Mouse (Mus musculus): ENCODE data around the gene Bpifc.
"Not testable (repeated sequence)": the region's sequence is repeated elsewhere in the genome, so short reads cannot be mapped to it uniquely, and the experiment has no call there.

Gene Bpifc

DNA sequence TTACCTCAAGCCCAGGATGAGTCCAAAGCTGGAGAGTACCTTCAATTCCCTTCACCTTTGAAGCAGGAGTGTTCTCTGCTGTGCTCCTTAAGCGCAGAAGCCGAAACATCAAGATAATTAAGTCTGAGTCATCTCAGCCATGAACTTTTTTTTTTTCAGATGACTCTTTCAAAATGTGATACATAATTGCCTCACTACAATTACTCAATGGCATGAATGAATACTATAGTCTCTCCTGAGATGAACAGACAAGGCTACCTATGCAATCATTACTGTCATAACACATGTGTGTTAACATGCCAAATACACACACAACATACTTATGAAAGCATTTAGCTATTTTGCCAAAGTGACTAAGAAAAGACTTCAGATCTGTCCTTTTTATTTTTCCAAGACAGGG is at the start of gene Bpifc:
TSS of gene Bpifc (minus strand) at position 115 of the 400 bp plus-strand sequence.
- no peak for DNase-seq (ENCODE audit: low spot score in 2 of 2)

DNA sequence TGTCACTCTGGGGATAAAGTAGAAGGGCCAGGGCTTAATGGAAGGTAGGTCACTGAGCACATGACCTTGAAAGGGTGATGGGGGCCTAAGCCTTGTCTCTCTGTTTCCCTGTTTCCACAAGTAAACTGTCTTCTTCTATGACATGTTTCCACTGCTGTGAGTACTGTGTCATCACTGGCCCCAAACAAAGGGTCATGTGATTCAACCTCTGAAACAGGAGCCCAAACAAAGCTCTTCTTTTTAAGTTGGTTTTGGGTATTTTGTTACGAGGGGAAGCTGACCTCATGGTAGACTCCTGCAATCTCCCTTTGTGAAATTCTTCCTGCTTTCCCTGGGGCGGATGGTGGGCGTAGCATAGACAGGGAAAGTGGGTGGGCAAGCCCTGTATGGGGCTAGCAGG is 48.6 kb upstream of the Bpifc start:
- DNase-seq (ENCODE audit: low spot score in 2 of 2) = no peak

- DNase-seq (ENCODE audit: low spot score in 2 of 2) = no peak
Measured at GRCm38 (mm10) chr10:86057712-86058111, 46.0 kb upstream of the Bpifc start.

- DNase-seq (ENCODE audit: low spot score in 2 of 2) = no peak
Measured at GRCm38 (mm10) chr10:86057286-86057685, 45.6 kb upstream of the Bpifc start.

- no peak for DNase-seq (ENCODE audit: low spot score in 2 of 2)
Measured at GRCm38 (mm10) chr10:86056297-86056903, 44.7 kb upstream of the Bpifc start.

- DNase-seq (ENCODE audit: low spot score in 2 of 2) = no peak
Measured at GRCm38 (mm10) chr10:86052818-86053522, 41.3 kb upstream of the Bpifc start.

DNA sequence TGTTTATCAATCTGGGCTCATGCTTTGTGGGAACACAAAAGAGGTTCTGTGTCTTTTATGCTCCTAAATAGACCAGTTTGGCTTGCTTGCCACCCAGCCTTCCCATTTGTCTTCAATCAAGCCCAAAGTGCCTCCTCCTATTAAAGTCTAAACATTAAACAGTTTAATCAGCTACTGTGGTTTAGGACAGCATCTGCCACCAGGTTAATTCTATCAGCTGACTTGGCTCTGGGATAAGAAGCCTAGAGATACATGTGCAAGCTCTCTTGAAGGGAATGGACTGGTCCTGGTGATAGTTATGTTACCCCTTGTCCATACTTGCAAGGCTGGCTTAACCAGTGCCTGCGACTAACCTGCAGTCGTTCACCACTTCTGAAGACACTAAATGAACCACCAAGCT is 38.8 kb upstream of the Bpifc start:
- DNase-seq (ENCODE audit: low spot score in 2 of 2) = no peak

DNA sequence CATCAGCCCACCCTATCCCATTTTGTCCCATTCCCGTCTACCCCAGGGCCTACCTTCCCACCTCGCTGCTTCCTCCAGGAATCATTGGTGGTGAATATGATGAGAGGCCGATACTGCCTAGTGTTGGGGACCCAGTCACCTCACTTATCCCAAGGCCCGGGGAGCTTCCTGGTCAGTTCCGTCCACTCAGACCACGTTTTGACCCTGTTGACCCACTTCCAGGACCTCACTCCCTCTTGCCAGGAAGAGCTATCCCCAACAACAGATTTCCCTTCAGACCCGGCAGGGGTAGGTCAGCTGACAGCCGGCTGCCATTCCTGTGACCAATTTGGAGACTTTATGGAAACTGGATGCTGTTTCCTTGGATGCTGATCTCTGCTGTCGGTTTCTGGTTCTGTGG is 36.1 kb upstream of the Bpifc start:
- DNase-seq (ENCODE audit: low spot score in 2 of 2) = no peak

- DNase-seq (ENCODE audit: low spot score in 2 of 2) = no peak
Measured at GRCm38 (mm10) chr10:86046371-86046770, 34.7 kb upstream of the Bpifc start.

DNA sequence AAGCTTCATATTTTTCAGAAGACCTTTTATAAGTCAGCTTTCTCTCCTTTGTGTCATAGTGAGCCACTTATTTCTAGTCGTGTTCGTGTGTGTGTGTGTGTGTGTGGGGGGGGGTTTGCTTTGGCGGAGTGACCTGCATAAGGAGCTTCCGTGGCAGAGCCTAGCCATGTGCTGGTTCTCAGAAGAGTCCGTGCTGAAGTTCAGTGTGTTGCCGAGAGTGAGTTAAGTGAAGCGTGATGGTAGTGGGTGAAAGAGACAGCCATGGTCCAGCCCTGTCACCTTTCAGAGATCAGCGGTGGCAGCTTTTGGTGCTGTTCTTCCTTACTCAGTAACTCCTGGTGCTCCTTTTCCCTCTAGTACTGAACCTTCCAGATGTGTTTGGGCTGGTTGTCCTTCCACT is 32.4 kb upstream of the Bpifc start:
- no peak for DNase-seq (ENCODE audit: low spot score in 2 of 2)

GRCm38 (mm10) chr10:86043651-86044050 is 32.0 kb upstream of the Bpifc start:
- DNase-seq (ENCODE audit: low spot score in 2 of 2) = no peak

DNA sequence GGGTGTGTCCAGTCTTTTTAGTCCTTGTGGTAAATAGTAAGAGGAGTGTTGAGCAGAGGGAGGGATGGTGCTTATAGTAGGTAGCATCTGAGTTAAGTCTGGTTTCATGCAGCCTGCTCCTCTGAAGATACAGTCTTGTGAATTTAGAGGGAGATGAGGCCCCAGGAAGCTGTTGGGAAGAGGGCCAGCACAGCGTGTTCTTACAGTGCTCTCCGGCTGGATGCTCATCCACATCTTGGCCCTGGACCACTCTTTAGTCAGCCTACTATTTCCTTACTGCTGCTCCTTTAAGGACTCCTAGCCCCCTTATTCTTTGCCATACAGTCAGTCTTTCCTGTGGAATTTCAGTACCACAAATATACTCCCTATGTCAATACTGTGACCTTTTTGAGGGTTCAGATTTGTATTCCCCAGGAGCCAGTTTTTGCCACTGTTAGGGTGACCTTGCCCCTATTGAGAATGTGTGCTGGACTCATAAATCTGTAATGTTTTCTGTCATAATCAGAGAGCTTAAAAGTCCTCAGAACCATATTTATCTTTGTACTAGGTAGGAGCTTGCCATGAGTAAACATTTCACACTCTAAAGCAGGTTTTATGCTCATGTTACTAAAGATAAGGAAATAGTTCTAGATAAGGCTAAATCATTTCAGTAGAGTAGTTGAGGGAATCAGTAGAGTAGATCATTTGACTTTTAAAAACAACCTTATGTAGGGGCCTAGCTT is 22.5 kb upstream of the Bpifc start:
- DNase-seq (ENCODE audit: low spot score in 2 of 2) = no peak

GRCm38 (mm10) chr10:86032517-86032916 is 20.8 kb upstream of the Bpifc start:
- no peak for DNase-seq (ENCODE audit: low spot score in 2 of 2)

GRCm38 (mm10) chr10:86030743-86031142 is 19.0 kb upstream of the Bpifc start:
- no peak for DNase-seq (ENCODE audit: low spot score in 2 of 2)

DNA sequence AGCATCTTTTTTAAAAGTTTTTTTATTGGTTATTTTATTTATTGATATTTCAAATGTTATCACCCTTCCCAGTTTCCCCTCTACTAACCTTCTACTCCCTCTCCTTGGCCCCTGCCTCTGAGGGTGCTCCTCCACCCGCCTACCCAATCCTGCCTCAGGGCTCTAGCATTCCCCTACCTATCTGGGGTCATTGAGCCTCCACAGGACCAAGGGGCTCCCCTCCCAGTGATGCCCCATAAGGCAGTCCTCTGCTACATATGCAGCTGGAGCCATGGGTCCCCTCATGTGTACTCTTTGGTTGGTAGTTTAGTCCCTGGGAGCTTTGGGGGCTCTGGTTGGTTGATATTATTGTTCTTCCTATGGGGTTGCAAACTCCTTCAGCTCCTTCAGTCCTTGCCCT is 15.1 kb upstream of the Bpifc start:
- DNase-seq (ENCODE audit: low spot score in 2 of 2) = not testable (repeated sequence)

- no peak for DNase-seq (ENCODE audit: low spot score in 2 of 2)
Measured at GRCm38 (mm10) chr10:86026354-86026753, 14.7 kb upstream of the Bpifc start.

GRCm38 (mm10) chr10:86025906-86026305 is 14.2 kb upstream of the Bpifc start:
- DNase-seq (ENCODE audit: low spot score in 2 of 2) = no peak

- DNase-seq (ENCODE audit: low spot score in 2 of 2) = no peak
Measured at GRCm38 (mm10) chr10:86023149-86023548, 11.5 kb upstream of the Bpifc start.

DNA sequence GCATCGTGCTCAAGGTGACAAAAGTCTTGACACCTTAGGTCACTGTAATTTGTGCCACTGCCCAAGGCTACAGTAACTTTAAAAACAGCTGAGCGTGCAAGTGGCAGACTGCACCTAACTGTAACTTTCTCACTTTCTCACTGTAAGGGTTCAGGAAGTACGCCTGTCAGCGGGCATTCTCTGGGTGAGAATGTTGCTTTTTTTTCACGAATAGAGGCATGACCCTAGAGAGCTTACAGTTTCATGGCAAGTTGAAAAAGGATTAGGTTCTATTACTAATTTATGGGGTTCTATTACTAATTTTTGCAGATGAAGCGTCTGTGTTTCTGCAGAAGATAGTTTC is 10.8 kb upstream of the Bpifc start:
- DNase-seq (ENCODE audit: low spot score in 2 of 2) = no peak

DNA sequence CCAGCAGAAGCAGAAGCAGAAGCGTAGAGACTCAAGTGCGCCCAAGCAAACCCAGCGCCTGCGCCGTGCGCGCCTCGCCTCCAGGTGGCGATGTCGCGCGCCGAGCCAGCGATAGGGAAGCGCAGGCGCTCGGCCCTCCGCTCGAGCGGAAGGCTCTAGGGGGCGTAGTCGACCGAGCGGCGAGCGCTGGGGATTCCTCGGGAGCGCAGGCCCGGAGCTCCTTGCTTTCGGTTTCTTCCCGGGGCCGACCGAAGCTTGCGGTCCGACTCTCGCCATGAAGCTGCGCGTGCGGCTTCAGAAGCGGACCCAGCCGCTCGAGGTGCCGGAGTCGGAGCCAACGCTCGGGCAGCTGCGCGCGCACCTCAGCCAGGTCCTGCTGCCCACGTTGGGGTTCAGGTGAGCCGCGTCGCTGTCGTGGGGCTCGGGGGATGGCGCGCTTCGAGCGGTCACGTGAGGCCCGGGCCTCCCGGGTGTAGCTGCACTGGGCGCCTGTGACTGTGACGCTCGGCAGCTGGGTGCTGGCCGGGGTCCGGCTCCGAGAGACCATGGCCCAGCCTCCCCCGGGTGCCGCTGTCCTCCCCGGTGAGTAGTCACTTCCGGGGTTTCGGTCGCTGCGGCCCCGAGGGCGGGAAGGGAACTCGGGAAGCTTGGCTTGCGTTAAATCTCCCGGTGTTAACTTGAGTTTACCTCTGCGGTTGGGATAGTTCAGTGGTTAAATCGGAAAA is 10.2 kb upstream of the Bpifc start, which contains the start of gene Fbxo7:
TSS of gene Fbxo7 (plus strand) at position 224 of the 725 bp plus-strand sequence.
- peak; percentile 73 to 82 for DNase-seq (ENCODE audit: low spot score in 2 of 2)

GRCm38 (mm10) chr10:86021408-86021748 is 9.7 kb upstream of the Bpifc start:
- no peak for DNase-seq (ENCODE audit: low spot score in 2 of 2)

DNA sequence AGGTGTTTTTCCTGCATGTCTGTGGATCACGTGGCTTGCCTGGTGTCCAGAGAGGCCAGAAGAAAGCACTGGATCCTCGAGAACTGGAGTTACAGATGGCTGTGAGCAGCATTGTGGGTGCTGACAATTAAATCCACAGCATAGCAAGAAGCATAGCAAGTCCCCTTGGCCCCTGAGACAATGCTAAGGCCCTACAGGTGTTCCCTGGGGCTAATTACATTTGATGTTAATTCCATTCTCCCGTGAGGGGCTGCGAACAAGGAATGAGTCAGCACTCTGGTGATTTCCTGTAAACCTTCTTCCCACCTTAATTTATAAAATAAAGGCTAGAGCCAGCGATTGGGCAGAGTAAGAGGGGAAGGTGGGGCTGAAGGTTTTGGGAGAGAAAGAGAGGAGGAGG is 7.1 kb upstream of the Bpifc start:
- no peak for DNase-seq (ENCODE audit: low spot score in 2 of 2)

All from frontal cortex, postnatal 25 days (tissue).